Mouse (Mus musculus) liver, embryonic 14.5 days (tissue): ENCODE measurements at regions not wholly inside any gene's neighbourhood (a gene's known extent, or its start where the extent isn't known, plus 50 kb on each side); places are given as distances from the start of the nearest gene placed in this dataset.

ENCODE experiments used
- ATAC-seq: fragments of 200-750 bp; cut with Nextera tagmentation; 2 replicates; pipeline ENCODE4 v1.8.0; 2017; ENCODE audit warnings: moderate number of reproducible peaks, mild to moderate bottlenecking, moderate library complexity; ENCODE audit not compliant: insufficient read depth
- DNase-seq, 3 experiments: peaks; one replicate each; pipeline ENCODE4 v3.0.0-alpha.2; 2012 to 2013; ENCODE audit warnings: low read depth in 3 of 3, low spot score in 3 of 3
- H3K27ac ChIP-seq: fragments of 300-500 bp; sonication (generic); 2 replicates; pipeline ENCODE4 v1.5.1; 2014; ENCODE audit warnings: moderate library complexity, mild to moderate bottlenecking, control low read depth, inconsistent platforms
- H3K27me3 ChIP-seq: fragments of 300-500 bp; sonication (generic); 2 replicates; pipeline ENCODE4 v1.6.1; 2014; ENCODE audit warnings: mild to moderate bottlenecking, low read length, moderate library complexity; ENCODE audit not compliant: control insufficient read depth, insufficient read depth
- H3K36me3 ChIP-seq: fragments of 300-500 bp; sonication (generic); replicated peaks from 2 replicates; pipeline ENCODE4 v1.6.1; 2014; ENCODE audit warnings: low read depth; ENCODE audit not compliant: control insufficient read depth, insufficient read depth
- H3K4me1 ChIP-seq, 2 experiments: fragments of 200-500 bp in 1 of 2; fragments of 300-500 bp in 1 of 2; sonication (generic) in 1 of 2; replicated peaks; 2 replicates each; pipeline ENCODE4 v1.6.1; 2012 to 2014; ENCODE audit warnings: antibody characterized with exemption in 1 of 2, inconsistent platforms in 1 of 2, low read length in 1 of 2; ENCODE audit not compliant: control insufficient read depth in 2 of 2, insufficient read depth in 2 of 2
- H3K4me2 ChIP-seq: fragments of 300-500 bp; sonication (generic); 2 replicates; pipeline ENCODE4 v1.6.1; 2014; ENCODE audit warnings: low read depth, mild to moderate bottlenecking, control low read depth, moderate library complexity
- H3K4me3 ChIP-seq, 2 experiments: fragments of 200-500 bp in 1 of 2; fragments of 300-500 bp in 1 of 2; sonication (generic) in 1 of 2; 2 replicates each; pipeline ENCODE4 v1.5.1; 2012 to 2014; ENCODE audit warnings: low read depth in 2 of 2, low read length in 2 of 2, mild to moderate bottlenecking in 2 of 2, control low read depth in 1 of 2, inconsistent platforms in 1 of 2, moderate library complexity in 1 of 2; ENCODE audit not compliant: insufficient read depth in 1 of 2
- H3K9ac ChIP-seq: fragments of 300-500 bp; sonication (generic); replicated peaks from 2 replicates; pipeline ENCODE4 v1.6.1; 2014; ENCODE audit warnings: mild to moderate bottlenecking, control low read depth, moderate library complexity
- H3K9me3 ChIP-seq: fragments of 300-500 bp; sonication (generic); 2 replicates; pipeline ENCODE4 v1.6.1; 2016; ENCODE audit warnings: low read length, mixed read lengths; ENCODE audit not compliant: control insufficient read depth
- CTCF ChIP-seq: IDR thresholded peaks from 2 replicates; pipeline ENCODE4 v1.5.1; 2016; ENCODE audit warnings: antibody characterized with exemption, low read depth, control low read depth
- EP300 ChIP-seq: IDR thresholded peaks from 2 replicates; pipeline ENCODE4 v1.6.1; 2016; ENCODE audit warnings: antibody characterized with exemption, low read depth
- WGBS: fragments of 180-500 bp; shearing (Covaris S2); extraction: QIAGEN DNeasy Blood & Tissue Kit; methylation state at CpG from one replicate; pipeline ENCODE4 v1.1.7; 2014; ENCODE audit not compliant: insufficient replicate concordance; 5-methylcytosine and 5-hydroxymethylcytosine counted together

DNA sequence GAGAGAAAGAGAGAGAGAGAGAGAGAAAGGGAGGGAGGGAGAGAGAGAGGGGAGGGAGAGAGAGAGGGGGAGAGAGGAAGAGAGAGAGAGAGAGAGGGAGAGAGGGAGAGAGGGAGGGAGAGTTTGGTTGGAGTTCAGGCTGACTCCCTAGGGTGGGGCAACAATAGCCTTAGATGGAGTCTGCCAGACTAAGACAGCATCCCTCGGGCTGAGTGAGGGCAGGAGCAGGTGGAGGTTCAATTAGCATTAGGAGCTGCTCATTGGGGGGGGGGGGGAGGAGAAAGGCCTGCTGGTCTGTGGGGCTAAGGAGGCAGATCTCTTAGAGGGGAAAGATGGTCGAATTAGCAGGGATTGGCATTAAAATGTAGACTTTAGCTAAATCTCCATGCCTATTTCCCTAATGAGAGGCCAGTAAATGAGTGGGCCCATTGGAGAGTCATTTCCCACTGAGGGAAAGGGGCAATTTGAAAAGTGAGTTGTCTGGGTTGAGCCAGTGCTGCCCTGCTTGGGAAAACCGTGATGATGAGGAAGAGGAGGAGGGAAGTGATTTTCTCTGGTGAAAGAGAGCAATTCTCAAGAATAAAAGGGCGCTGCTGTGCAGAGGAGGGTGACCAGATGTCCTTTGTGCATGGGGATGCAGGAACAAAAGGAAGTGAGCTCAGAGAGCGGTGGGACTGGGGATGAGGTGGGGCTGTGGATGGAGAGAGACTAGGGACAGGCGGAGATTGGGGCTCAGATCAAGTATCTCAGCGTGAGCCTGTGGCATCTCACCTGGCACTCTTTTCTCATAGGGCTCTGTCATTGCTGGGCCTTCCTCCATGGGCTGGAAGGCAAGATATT, 218.0 kb downstream of the Med10 start:
- Histone ChIP-seq H3K27me3 (no peaks in the 10 kb centered on the region), H3K4me1 (no peaks in the 10 kb centered on the region), H3K4me2 (no peak overlapping the region), H3K4me3 (no peak overlapping the region), H3K9ac (no peak overlapping the region), H3K27ac (no peak overlapping the region), H3K9me3 (no peaks in the 10 kb centered on the region), H3K36me3 (no peaks in the 10 kb centered on the region)
- DNase-seq (no peak), ATAC-seq (no peak)
- WGBS, result 17% methylated on average over 7 of the region's 7 CpGs
- no peak for TF ChIP-seq CTCF
- no peak for TF ChIP-seq EP300

GRCm38 (mm10) chr13:70033249-70033648, 231.1 kb downstream of the Med10 start:
- TF ChIP-seq EP300 (no peak), CTCF (no peak)
- WGBS, result 58% methylated on average over 6 of the region's 6 CpGs
- Histone ChIP-seq H3K4me3 (no peak overlapping the region), H3K4me1 (no peaks in the 10 kb centered on the region; a peak in 1 of 4 replicates), H3K9ac (no peak overlapping the region), H3K9me3 (no peaks in the 10 kb centered on the region), H3K36me3 (no peaks in the 10 kb centered on the region), H3K27ac (no peak overlapping the region), H3K27me3 (no peaks in the 10 kb centered on the region), H3K4me2 (no peak overlapping the region)
- DNase-seq (no peak), ATAC-seq (no peak)

GRCm38 (mm10) chr13:70033763-70034162, 231.6 kb downstream of the Med10 start:
- Histone ChIP-seq H3K36me3 (no peaks in the 10 kb centered on the region), H3K4me3 (no peak overlapping the region), H3K4me1 (no peaks in the 10 kb centered on the region; a peak in 1 of 4 replicates), H3K9me3 (no peaks in the 10 kb centered on the region), H3K9ac (no peak overlapping the region), H3K27me3 (no peaks in the 10 kb centered on the region), H3K27ac (no peak overlapping the region), H3K4me2 (no peak overlapping the region)
- ATAC-seq (no peak), DNase-seq (no peak)
- TF ChIP-seq EP300 (no peak), CTCF (no peak)
- 65% methylated on average over 4 of the region's 4 CpGs for WGBS

DNA sequence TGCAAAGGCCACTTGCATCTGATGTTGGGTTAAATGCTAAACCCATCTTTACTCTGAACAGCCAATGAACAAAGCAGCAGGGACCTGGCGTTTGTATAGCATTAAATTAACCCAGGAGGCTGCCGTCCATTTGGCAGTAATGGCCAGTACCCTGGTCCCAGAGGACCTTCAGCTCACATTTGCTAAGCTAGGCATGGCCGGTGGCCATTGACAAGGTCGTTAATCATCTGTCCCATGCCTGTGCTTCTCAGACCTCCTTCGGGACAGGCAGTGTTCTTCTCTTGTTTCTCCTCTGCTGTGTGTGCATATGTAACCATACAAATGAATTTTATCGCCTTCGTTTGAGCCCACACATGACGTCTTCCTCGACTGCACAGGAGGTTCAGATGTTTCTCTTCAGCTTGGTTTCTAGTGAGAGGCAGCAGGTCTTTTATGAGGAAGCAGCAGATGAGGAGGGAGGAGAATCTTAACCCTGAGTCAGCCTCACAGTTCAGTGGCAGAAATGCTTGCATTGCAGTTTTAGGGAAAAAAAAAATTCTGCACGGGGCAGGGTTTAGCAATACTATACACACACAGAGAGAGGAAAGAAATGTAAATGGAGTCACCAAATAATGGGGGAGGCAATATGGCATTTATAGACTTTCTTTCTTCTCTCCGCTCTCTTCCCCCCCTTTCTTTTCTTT, 235.9 kb downstream of the Med10 start:
- WGBS, result 50% methylated on average over 11 of the region's 11 CpGs
- Histone ChIP-seq H3K4me3 (no peak overlapping the region), H3K9ac (no peak overlapping the region), H3K27ac (no peak overlapping the region), H3K36me3 (no peaks in the 10 kb centered on the region), H3K27me3 (no peaks in the 10 kb centered on the region), H3K4me2 (no peak overlapping the region), H3K4me1 (no peaks in the 10 kb centered on the region; a peak in 1 of 4 replicates), H3K9me3 (no peaks in the 10 kb centered on the region)
- TF ChIP-seq EP300 (no peak), CTCF (no peak)
- ATAC-seq, result no peak
- no peak for DNase-seq

- WGBS, result 59% methylated on average over 9 of the region's 9 CpGs
- H3K27me3 ChIP-seq, result no peaks in the 10 kb centered on the region
- ATAC-seq, result no peak
Measured at GRCm38 (mm10) chr13:70057920-70058319, 255.7 kb downstream of the Med10 start.

More at GRCm38 (mm10) chr13:70057920-70058319, 255.7 kb downstream of the Med10 start:
- Histone ChIP-seq H3K4me1 (no peaks in the 10 kb centered on the region), H3K36me3 (no peaks in the 10 kb centered on the region), H3K9me3 (no peaks in the 10 kb centered on the region), H3K4me3 (no peak overlapping the region), H3K9ac (no peak overlapping the region), H3K27ac (no peak overlapping the region), H3K4me2 (no peak overlapping the region)
- DNase-seq, result no peak
- TF ChIP-seq EP300, result no peak
- TF ChIP-seq CTCF, result no peak
